Mouse (Mus musculus): ENCODE measurements around the gene Oma1.

Oma1 gene

GRCm38 (mm10) chr4:103313587-103314525 is at the start of gene Oma1:
Oma1 (plus strand) TSS chr4:103313812.
- DNase-seq: peak; percentile 99

GRCm38 (mm10) chr4:103263812-103264396 is 49.7 kb upstream of the Oma1 start:
- DNase-seq: no peak

- no peak for DNase-seq
Observed at GRCm38 (mm10) chr4:103265166-103265565, 48.4 kb upstream of the Oma1 start.

- no peak for DNase-seq
Observed at GRCm38 (mm10) chr4:103269336-103269735, 44.3 kb upstream of the Oma1 start.

- no peak for DNase-seq
Observed at GRCm38 (mm10) chr4:103273021-103273420, 40.6 kb upstream of the Oma1 start.

- no peak for DNase-seq
Observed at GRCm38 (mm10) chr4:103288342-103288741, 25.3 kb upstream of the Oma1 start.

- no peak for DNase-seq
Observed at GRCm38 (mm10) chr4:103290763-103291162, 22.8 kb upstream of the Oma1 start, which contains the start of gene 4921539E11Rik. 4921539E11Rik (minus strand) TSS chr4:103290863.

- DNase-seq: no peak
Observed at GRCm38 (mm10) chr4:103299342-103299741, 14.3 kb upstream of the Oma1 start.

GRCm38 (mm10) chr4:103303851-103304250 is 9.8 kb upstream of the Oma1 start:
- peak; percentile 75 for DNase-seq

- DNase-seq: no peak
Observed at GRCm38 (mm10) chr4:103314526-103314910, 906 bp downstream of the Oma1 start.

GRCm38 (mm10) chr4:103315861-103316260 is 2.2 kb downstream of the Oma1 start:
- DNase-seq: no peak

- DNase-seq: no peak
Observed at GRCm38 (mm10) chr4:103321461-103321860, 7.8 kb downstream of the Oma1 start.

GRCm38 (mm10) chr4:103324688-103325451 is 11.3 kb downstream of the Oma1 start:
- DNase-seq: no peak

GRCm38 (mm10) chr4:103326994-103327393 is 13.4 kb downstream of the Oma1 start:
- DNase-seq: no peak

- no peak for DNase-seq
Observed at GRCm38 (mm10) chr4:103329348-103329747, 15.7 kb downstream of the Oma1 start.

- DNase-seq: no peak
Observed at GRCm38 (mm10) chr4:103335134-103335533, 21.5 kb downstream of the Oma1 start.

GRCm38 (mm10) chr4:103340726-103341125 is 27.1 kb downstream of the Oma1 start:
- DNase-seq: no peak

GRCm38 (mm10) chr4:103341620-103342019 is 28.0 kb downstream of the Oma1 start:
- DNase-seq: no peak

GRCm38 (mm10) chr4:103346058-103346457 is 32.4 kb downstream of the Oma1 start:
- DNase-seq: peak; percentile 27

- DNase-seq: no peak
Observed at GRCm38 (mm10) chr4:103346849-103347248, 33.2 kb downstream of the Oma1 start.

GRCm38 (mm10) chr4:103349219-103349618 is 35.6 kb downstream of the Oma1 start:
- DNase-seq: no peak

GRCm38 (mm10) chr4:103352926-103353325 is 39.3 kb downstream of the Oma1 start:
- DNase-seq: no peak

- no peak for DNase-seq
Observed at GRCm38 (mm10) chr4:103357457-103357856, 43.8 kb downstream of the Oma1 start.
